Mouse (Mus musculus) megakaryocyte-erythroid progenitor cell, adult 5 weeks (primary cell): ENCODE results near the gene Prrx1. TPM values are rescaled to one million over a fixed set of nuclear protein-coding genes. Genes with fewer than 3 reads are reported as not detected.

Experiments
- polyA plus RNA-seq: library from polyadenylated mRNA; stranded (reverse); fragments of >175 nt; gene quantifications from 2 replicates; pipeline ENCODE4 v1.2.3, GENCODE M21; 2012

Gene Prrx1
- polyA plus RNA-seq: not detected in 2 replicates

DNA sequence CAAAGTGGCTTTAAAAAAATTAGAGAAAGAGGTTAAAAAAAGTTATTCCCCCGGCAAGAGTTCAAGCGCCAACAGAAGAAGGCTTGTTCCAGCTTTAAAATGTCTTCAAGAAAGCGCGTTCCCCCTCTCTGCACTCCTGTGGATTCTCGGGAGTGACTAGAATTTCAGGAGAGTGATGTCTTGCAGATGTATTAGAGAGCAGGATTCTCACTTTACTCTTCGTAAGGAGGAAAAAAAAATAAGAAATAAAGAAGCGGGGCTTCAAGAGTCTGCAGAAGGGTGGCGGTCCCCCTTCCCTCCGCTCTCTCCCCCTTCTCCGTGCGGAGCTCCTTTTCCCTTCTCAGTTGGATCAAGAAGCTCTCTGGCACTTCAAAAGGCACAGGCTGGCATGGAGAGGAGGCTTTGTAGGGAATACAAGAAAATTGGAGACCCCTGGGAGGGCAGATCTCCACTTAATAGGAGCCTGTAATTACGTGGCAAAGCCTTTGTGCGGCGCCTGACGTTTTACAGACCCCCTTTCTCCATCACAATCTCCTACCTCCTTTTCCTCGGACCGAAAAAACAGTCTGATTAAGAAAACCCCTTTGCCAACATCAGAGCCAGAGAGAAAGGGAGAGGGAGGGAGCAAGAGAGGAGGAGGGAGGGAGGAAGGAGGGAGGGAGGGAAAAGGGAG, at the start of gene Prrx1:
Gene Prrx1, minus strand, starts transcription at position 610 of the 673 bp plus-strand sequence.

Other genes with a start within 250 kb of the Prrx1 start
- not detected in 2 replicates for gene Mroh9, start 228.0 kb downstream of the Prrx1 start, polyA plus RNA-seq
- 0.73 and 0.94 TPM in 2 replicates for gene Gorab, start 90.0 kb upstream of the Prrx1 start, polyA plus RNA-seq